Mouse (Mus musculus) testis, adult 2 months (tissue): Measurements from ENCODE around the gene Slc24a4. TPM values are rescaled to one million over a fixed set of nuclear protein-coding genes. Genes with fewer than 3 reads are reported as not detected.

Source experiments
- H3K27ac ChIP-seq: fragments of 200-500 bp; 2 replicates; pipeline ENCODE4 v1.5.1; 2012; ENCODE audit warnings: low read depth, low read length; ENCODE audit not compliant: control insufficient read depth, insufficient read depth
- H3K27me3 ChIP-seq: fragments of 200-500 bp; 2 replicates; pipeline ENCODE4 v1.6.1; 2012; ENCODE audit warnings: mild to moderate bottlenecking, low read length, moderate library complexity; ENCODE audit not compliant: control insufficient read depth, insufficient read depth
- H3K36me3 ChIP-seq: fragments of 200-500 bp; 2 replicates; pipeline ENCODE4 v1.6.1; 2012; ENCODE audit warnings: mild to moderate bottlenecking, low read length; ENCODE audit not compliant: control insufficient read depth, insufficient read depth
- H3K4me1 ChIP-seq: fragments of 200-500 bp; 2 replicates; pipeline ENCODE4 v1.6.1; 2012; ENCODE audit warnings: low read length; ENCODE audit not compliant: control insufficient read depth, insufficient read depth
- H3K4me3 ChIP-seq: fragments of 200-500 bp; 2 replicates; pipeline ENCODE4 v1.5.1; 2012; ENCODE audit warnings: low read depth, mild to moderate bottlenecking, low read length, moderate library complexity, mixed read lengths; ENCODE audit not compliant: control insufficient read depth
- CTCF ChIP-seq: fragments of 200-500 bp; IDR thresholded peaks from 2 replicates; pipeline ENCODE4 v1.5.1; 2012; ENCODE audit warnings: low read depth, mild to moderate bottlenecking, inconsistent platforms, low read length, moderate library complexity; ENCODE audit not compliant: control insufficient read depth, insufficient read depth, insufficient replicate concordance
- POLR2A ChIP-seq: fragments of 200-500 bp; IDR thresholded peaks from 2 replicates; pipeline ENCODE4 v1.6.1; 2012; ENCODE audit warnings: low read depth, mild to moderate bottlenecking, inconsistent platforms, low read length, moderate library complexity; ENCODE audit not compliant: control insufficient read depth
- polyA plus RNA-seq: library from polyadenylated mRNA; depleted of rRNA; stranded (reverse); fragments of >200 nt; gene quantifications from 2 replicates; pipeline ENCODE4 v1.2.3, GENCODE M21; 2012

The Slc24a4 gene
- polyA plus RNA-seq, 1 experiment = 0.32 TPM

GRCm38 (mm10) chr12:102292501-102293215 lies 164.1 kb downstream of the Slc24a4 start:
- Histone ChIP-seq H3K27me3 (no peaks in the 10 kb centered on the region), H3K4me1 (peaks cover 3% of the 10 kb centered on the region), H3K27ac (no peak overlapping the region), H3K4me3 (no peak overlapping the region), H3K36me3 (no peaks in the 10 kb centered on the region)
- TF ChIP-seq CTCF (no peak), POLR2A (no peak)

GRCm38 (mm10) chr12:102294634-102295033 lies 166.1 kb downstream of the Slc24a4 start:
- Histone ChIP-seq H3K36me3 (no peaks in the 10 kb centered on the region), H3K27ac (no peak overlapping the region), H3K27me3 (no peaks in the 10 kb centered on the region), H3K4me3 (no peak overlapping the region), H3K4me1 (peaks cover 2% of the 10 kb centered on the region; the same call in 1 of the 2 replicates)
- TF ChIP-seq POLR2A = no peak

- no peaks in the 10 kb centered on the region for H3K27me3 ChIP-seq
- no peaks in the 10 kb centered on the region for H3K36me3 ChIP-seq
- TF ChIP-seq POLR2A = no peak
- no peak for TF ChIP-seq CTCF
- no peak overlapping the region for H3K27ac ChIP-seq
- H3K4me1 ChIP-seq = peaks cover 2% of the 10 kb centered on the region; the same call in 1 of the 2 replicates
- no peak overlapping the region for H3K4me3 ChIP-seq
Observed at GRCm38 (mm10) chr12:102295230-102295629, 166.7 kb downstream of the Slc24a4 start.

- H3K27me3 ChIP-seq = no peaks in the 10 kb centered on the region
- TF ChIP-seq CTCF (no peak), POLR2A (no peak)
- peaks cover 2% of the 10 kb centered on the region; the same call in 1 of the 2 replicates for H3K4me1 ChIP-seq
- no peak overlapping the region for H3K27ac ChIP-seq
- H3K4me3 ChIP-seq = no peak overlapping the region
- no peaks in the 10 kb centered on the region for H3K36me3 ChIP-seq
Observed at GRCm38 (mm10) chr12:102295662-102296061, 167.1 kb downstream of the Slc24a4 start.

- no peak overlapping the region for H3K27ac ChIP-seq
Observed at GRCm38 (mm10) chr12:102296361-102296760, 167.8 kb downstream of the Slc24a4 start.

GRCm38 (mm10) chr12:102296967-102297366 lies 168.4 kb downstream of the Slc24a4 start:
- Histone ChIP-seq H3K36me3 (no peaks in the 10 kb centered on the region), H3K4me3 (no peak overlapping the region)
- TF ChIP-seq POLR2A (no peak), CTCF (no peak)

More at GRCm38 (mm10) chr12:102296361-102296760, 167.8 kb downstream of the Slc24a4 start:
- Histone ChIP-seq H3K36me3 (no peaks in the 10 kb centered on the region), H3K4me3 (no peak overlapping the region), H3K27me3 (no peaks in the 10 kb centered on the region), H3K4me1 (peaks cover 2% of the 10 kb centered on the region; the same call in 1 of the 2 replicates)
- TF ChIP-seq CTCF (no peak), POLR2A (no peak)

GRCm38 (mm10) chr12:102299209-102299608 lies 170.7 kb downstream of the Slc24a4 start:
- H3K27me3 ChIP-seq = no peaks in the 10 kb centered on the region
- H3K36me3 ChIP-seq = no peaks in the 10 kb centered on the region
- no peak overlapping the region for H3K4me3 ChIP-seq
- no peak for TF ChIP-seq POLR2A
- no peak for TF ChIP-seq CTCF
- no peak overlapping the region for H3K27ac ChIP-seq
- peaks cover 2% of the 10 kb centered on the region; the same call in 1 of the 2 replicates for H3K4me1 ChIP-seq

More at GRCm38 (mm10) chr12:102296967-102297366, 168.4 kb downstream of the Slc24a4 start:
- Histone ChIP-seq H3K4me1 (peaks cover 2% of the 10 kb centered on the region; the same call in 1 of the 2 replicates), H3K27ac (no peak overlapping the region), H3K27me3 (no peaks in the 10 kb centered on the region)

- Histone ChIP-seq H3K4me3 (no peak overlapping the region), H3K27me3 (no peaks in the 10 kb centered on the region), H3K27ac (no peak overlapping the region), H3K36me3 (no peaks in the 10 kb centered on the region), H3K4me1 (no peaks in the 10 kb centered on the region; the same call in 1 of the 2 replicates)
- TF ChIP-seq POLR2A (no peak), CTCF (no peak)
Observed at GRCm38 (mm10) chr12:102301585-102301984, 173.1 kb downstream of the Slc24a4 start.
